Mouse (Mus musculus) heart, postnatal 0 days (tissue): ENCODE measurements around the gene Bhlhe23. TPM values are rescaled to one million over a fixed set of nuclear protein-coding genes. Genes with fewer than 3 reads are reported as not detected.

Source experiments
- ATAC-seq: fragments of 200-750 bp; cut with Nextera tagmentation; 2 replicates; pipeline ENCODE4 v1.8.0; 2017; ENCODE audit warnings: low read depth, moderate number of reproducible peaks, moderate library complexity; ENCODE audit not compliant: insufficient read depth
- DNase-seq: peaks from one replicate; pipeline ENCODE4 v3.0.0-alpha.2; 2016; ENCODE audit warnings: low spot score
- H3K27ac ChIP-seq: fragments of 300-500 bp; sonication (generic); 2 replicates; pipeline ENCODE4 v1.5.1; 2014; ENCODE audit warnings: low read depth, mild to moderate bottlenecking
- H3K27me3 ChIP-seq: fragments of 300-500 bp; sonication (generic); 2 replicates; pipeline ENCODE4 v1.6.1; 2014; ENCODE audit warnings: low read length, mixed read lengths; ENCODE audit not compliant: control insufficient read depth, insufficient read depth
- H3K36me3 ChIP-seq: fragments of 300-500 bp; sonication (generic); replicated peaks from 2 replicates; pipeline ENCODE4 v1.6.1; 2014; ENCODE audit warnings: low read length, mixed read lengths; ENCODE audit not compliant: control insufficient read depth, insufficient read depth
- H3K4me1 ChIP-seq: fragments of 300-500 bp; sonication (generic); 2 replicates; pipeline ENCODE4 v1.6.1; 2014; ENCODE audit warnings: antibody characterized with exemption; ENCODE audit not compliant: control insufficient read depth, insufficient read depth
- H3K4me2 ChIP-seq: fragments of 300-500 bp; sonication (generic); 2 replicates; pipeline ENCODE4 v1.6.1; 2014; ENCODE audit warnings: low read depth, mild to moderate bottlenecking, low read length, moderate library complexity
- H3K4me3 ChIP-seq: fragments of 300-500 bp; sonication (generic); 2 replicates; pipeline ENCODE4 v1.5.1; 2014; ENCODE audit warnings: low read depth, low read length
- H3K9ac ChIP-seq: fragments of 300-500 bp; sonication (generic); replicated peaks from 2 replicates; pipeline ENCODE4 v1.6.1; 2014; ENCODE audit warnings: low read depth, low read length, mixed read lengths
- H3K9me3 ChIP-seq: fragments of 300-500 bp; sonication (generic); replicated peaks from 2 replicates; pipeline ENCODE4 v1.6.1; 2016; ENCODE audit warnings: low read length; ENCODE audit not compliant: control insufficient read depth
- CTCF ChIP-seq: IDR thresholded peaks from 2 replicates; pipeline ENCODE4 v1.5.1; 2016; ENCODE audit warnings: antibody characterized with exemption, control low read depth, low read depth
- EP300 ChIP-seq: IDR thresholded peaks from 2 replicates; pipeline ENCODE4 v1.6.1; 2016; ENCODE audit warnings: antibody characterized with exemption, low read depth
- WGBS: fragments of 180-500 bp; shearing (Covaris S2); extraction: QIAGEN DNeasy Blood & Tissue Kit; methylation state at CpG from one replicate; pipeline ENCODE4 v1.1.7; 2014; 5-methylcytosine and 5-hydroxymethylcytosine counted together
- polyA plus RNA-seq: library from polyadenylated mRNA; unstranded; fragments of >200 nt; fragmentation: Nextera tagmentation; extraction: Ambion mirVana; gene quantifications from 2 replicates; pipeline ENCODE4 v1.2.1, GENCODE M21; 2015
- total RNA-seq: library from RNA; depleted of rRNA; stranded (reverse); fragments of >200 nt; gene quantifications from 2 replicates; pipeline ENCODE4 v1.2.3, GENCODE M21; 2014; ENCODE audit warnings: low replicate concordance

Bhlhe23 gene
- total and polyA plus RNA-seq, 2 experiments from 2014 or later: not detected

- ATAC-seq: no peak
- peaks cover 6% of the 10 kb centered on the region; the same call in 1 of the 2 replicates for H3K27me3 ChIP-seq
- no peak for TF ChIP-seq CTCF
- no peak for TF ChIP-seq EP300
- no peak overlapping the region for H3K4me3 ChIP-seq
- no peaks in the 10 kb centered on the region for H3K36me3 ChIP-seq
- no peaks in the 10 kb centered on the region for H3K9me3 ChIP-seq
- no peak for DNase-seq
- peaks cover under 1% of the 10 kb centered on the region; the same call in 1 of the 2 replicates for H3K4me1 ChIP-seq
- no peak overlapping the region for H3K9ac ChIP-seq
- H3K27ac ChIP-seq: no peak overlapping the region
- WGBS: 56% methylated on average over 3 of the region's 3 CpGs
- no peak overlapping the region for H3K4me2 ChIP-seq
These were observed 45.7 kb downstream of the Bhlhe23 start for GRCm38 (mm10) chr2:180731036-180731435.

DNA sequence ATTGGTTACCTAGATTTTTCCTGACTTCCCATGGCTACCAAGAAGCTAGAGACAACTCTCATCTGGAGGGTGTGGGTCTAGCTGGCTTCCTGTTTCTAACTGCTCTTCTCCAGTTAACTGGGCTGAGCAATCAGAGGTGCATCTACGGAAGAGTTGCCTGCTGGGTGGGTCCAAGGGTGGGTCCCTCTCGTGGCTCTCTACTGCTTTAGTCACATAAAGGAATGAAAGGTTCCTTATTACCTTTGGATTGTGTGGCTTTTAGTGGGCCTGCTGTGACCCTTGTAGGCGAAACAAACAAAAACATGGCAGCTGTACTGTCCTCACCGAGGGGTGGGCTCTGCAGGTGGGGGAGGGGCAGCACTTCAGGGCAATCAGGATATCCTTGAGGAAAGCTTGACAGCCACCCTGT is 49.1 kb downstream of the Bhlhe23 start:
- TF ChIP-seq EP300 (no peak), CTCF (no peak)
- WGBS: 59% methylated on average over 4 of the region's 4 CpGs
- peaks cover 11% of the 10 kb centered on the region for H3K36me3 ChIP-seq
- peaks cover 15% of the 10 kb centered on the region; the same call in 1 of the 2 replicates for H3K4me1 ChIP-seq
- H3K9ac ChIP-seq: no peak overlapping the region
- no peaks in the 10 kb centered on the region for H3K9me3 ChIP-seq
- DNase-seq: no peak
- H3K27ac ChIP-seq: no peak overlapping the region
- no peak overlapping the region for H3K4me2 ChIP-seq
- no peak overlapping the region for H3K4me3 ChIP-seq
- no peaks in the 10 kb centered on the region for H3K27me3 ChIP-seq
- ATAC-seq: no peak

GRCm38 (mm10) chr2:180726658-180727442 is 49.9 kb downstream of the Bhlhe23 start:
- Histone ChIP-seq H3K4me1 (peaks cover 15% of the 10 kb centered on the region; the same call in 1 of the 2 replicates), H3K27me3 (no peaks in the 10 kb centered on the region), H3K9me3 (no peaks in the 10 kb centered on the region), H3K9ac (no peak overlapping the region), H3K4me2 (no peak overlapping the region), H3K4me3 (no peak overlapping the region), H3K36me3 (peaks cover 19% of the 10 kb centered on the region), H3K27ac (no peak overlapping the region)
- WGBS: 46% methylated on average over 6 of the region's 6 CpGs
- no peak for DNase-seq
- TF ChIP-seq CTCF: no peak
- TF ChIP-seq EP300: no peak
- ATAC-seq: no peak

DNA sequence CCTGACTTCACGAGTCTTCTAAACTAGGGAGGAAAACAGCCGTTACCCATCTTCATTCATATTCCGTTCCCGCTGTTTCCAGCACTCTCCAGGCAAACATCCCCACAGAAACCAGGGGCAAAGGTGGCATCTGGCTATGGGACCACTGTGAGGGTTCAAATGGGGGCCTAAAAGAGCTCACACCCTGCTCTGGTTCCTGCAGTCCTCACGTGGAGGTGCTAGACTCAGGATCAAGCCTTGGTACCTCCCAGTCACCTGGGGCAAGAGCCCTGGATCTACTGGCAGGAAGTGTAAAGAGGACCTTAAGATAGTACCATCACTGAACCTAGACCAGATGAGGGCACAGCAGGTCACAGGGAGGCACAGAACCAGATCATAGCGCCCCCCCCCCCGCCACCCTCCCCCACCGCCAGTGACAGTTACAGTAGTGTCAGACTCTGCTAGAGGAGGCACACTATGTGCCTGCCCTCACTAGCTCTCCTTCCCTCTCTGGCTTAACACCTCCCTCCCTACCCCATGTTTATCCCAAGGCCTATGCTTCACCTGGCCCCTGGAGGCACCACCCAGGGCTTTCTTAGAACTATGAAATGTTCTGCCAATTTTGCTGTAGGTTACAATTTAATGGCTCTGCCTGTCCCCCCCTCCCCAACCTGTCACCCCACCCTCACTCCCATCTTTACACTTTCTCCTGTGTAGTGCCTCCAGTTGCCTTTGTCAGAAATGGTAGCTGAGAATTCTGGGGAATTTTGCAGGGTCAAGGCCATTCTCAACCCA is 50.7 kb downstream of the Bhlhe23 start:
- no peaks in the 10 kb centered on the region for H3K27me3 ChIP-seq
- WGBS: 18% methylated on average over 8 of the region's 8 CpGs
- H3K4me1 ChIP-seq: peaks cover 15% of the 10 kb centered on the region; the same call in 1 of the 2 replicates
- peak overlapping the region; percentile 43; the same call in 1 of the 2 replicates for H3K4me2 ChIP-seq
- H3K9me3 ChIP-seq: no peaks in the 10 kb centered on the region
- H3K9ac ChIP-seq: no peak overlapping the region
- no peak overlapping the region for H3K4me3 ChIP-seq
- H3K36me3 ChIP-seq: peaks cover 27% of the 10 kb centered on the region
- ATAC-seq (no peak), DNase-seq (no peak)
- no peak for TF ChIP-seq CTCF
- no peak for TF ChIP-seq EP300
- no peak overlapping the region for H3K27ac ChIP-seq

DNA sequence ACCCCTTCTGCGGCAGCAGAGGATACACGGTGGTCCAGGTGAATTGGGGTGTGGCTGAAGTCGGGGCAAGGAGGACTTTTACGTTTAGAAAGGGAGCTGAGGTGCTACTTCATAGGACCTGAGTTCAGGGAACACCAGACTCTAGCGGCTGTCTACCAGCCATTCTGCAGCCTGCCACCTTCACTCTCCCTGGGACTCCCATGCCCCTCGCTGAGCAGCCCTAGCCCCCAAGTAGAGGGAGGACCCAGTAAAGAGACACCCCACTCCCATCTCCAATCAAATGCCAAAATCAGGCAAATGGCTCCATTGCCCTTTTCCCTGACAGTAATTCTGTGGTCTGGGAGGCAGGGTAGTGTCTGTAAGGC is 51.3 kb downstream of the Bhlhe23 start:
- 1% methylated on average over 6 of the region's 6 CpGs for WGBS
- peaks cover 34% of the 10 kb centered on the region for H3K36me3 ChIP-seq
- H3K4me1 ChIP-seq: peaks cover 15% of the 10 kb centered on the region; the same call in 1 of the 2 replicates
- ATAC-seq (no peak), DNase-seq (no peak)
- H3K4me2 ChIP-seq: peak overlapping the region; percentile 43
- H3K4me3 ChIP-seq: peak overlapping the region; percentile 2; the same call in 1 of the 2 replicates
- H3K9ac ChIP-seq: 0 out of 2 replicates have a peak overlapping the region, but pooled peaks have one; percentile 29
- no peaks in the 10 kb centered on the region for H3K9me3 ChIP-seq
- no peak for TF ChIP-seq EP300
- no peak for TF ChIP-seq CTCF
- H3K27ac ChIP-seq: no peak overlapping the region
- H3K27me3 ChIP-seq: no peaks in the 10 kb centered on the region
